Mouse (Mus musculus) forebrain, embryonic 10.5 days (tissue): ENCODE measurements around the gene Pced1b. TPM values are rescaled to one million over a fixed set of nuclear protein-coding genes. Genes with fewer than 3 reads are reported as not detected.

Experiments
- DNase-seq: peaks from one replicate; pipeline ENCODE4 v3.0.0-alpha.2; 2017; ENCODE audit warnings: low spot score; ENCODE audit errors: extremely low spot score
- H3K27ac ChIP-seq: fragments of 300-500 bp; sonication (generic); 2 replicates; pipeline ENCODE4 v1.5.1; 2016; ENCODE audit warnings: mild to moderate bottlenecking
- H3K27me3 ChIP-seq: fragments of 300-500 bp; sonication (generic); 2 replicates; pipeline ENCODE4 v1.6.1; 2016; ENCODE audit warnings: mild to moderate bottlenecking; ENCODE audit not compliant: poor library complexity, severe bottlenecking
- H3K36me3 ChIP-seq: fragments of 300-500 bp; sonication (generic); replicated peaks from 2 replicates; pipeline ENCODE4 v1.6.1; 2016; ENCODE audit warnings: mild to moderate bottlenecking, moderate library complexity
- H3K4me1 ChIP-seq: fragments of 300-500 bp; sonication (generic); 2 replicates; pipeline ENCODE4 v1.6.1; 2016
- H3K4me3 ChIP-seq: fragments of 300-500 bp; sonication (generic); 2 replicates; pipeline ENCODE4 v1.5.1; 2016; ENCODE audit warnings: mild to moderate bottlenecking, moderate library complexity
- H3K9me3 ChIP-seq: fragments of 300-500 bp; sonication (generic); 2 replicates; pipeline ENCODE4 v1.6.1; 2016; ENCODE audit warnings: mild to moderate bottlenecking, moderate library complexity
- WGBS: fragments of 180-500 bp; shearing (Covaris S2); methylation state at CpG from one replicate; pipeline ENCODE4 v1.1.7; 2016; 5-methylcytosine and 5-hydroxymethylcytosine counted together
- polyA plus RNA-seq: library from polyadenylated mRNA; unstranded; fragments of >200 nt; fragmentation: Nextera tagmentation; extraction: Ambion mirVana; gene quantifications from 2 replicates; pipeline ENCODE4 v1.2.1, GENCODE M21; 2016

Gene Pced1b
- polyA plus RNA-seq, 1 experiment from 2014 or later = 3.2 TPM

- H3K27ac ChIP-seq = no peak overlapping the region
Observed at GRCm38 (mm10) chr15:97310251-97310650, 63.3 kb downstream of the Pced1b start.

GRCm38 (mm10) chr15:97311211-97311610 lies 64.3 kb downstream of the Pced1b start:
- DNase-seq = no peak
- no peaks in the 10 kb centered on the region for H3K9me3 ChIP-seq
- no peaks in the 10 kb centered on the region for H3K36me3 ChIP-seq
- no peaks in the 10 kb centered on the region for H3K27me3 ChIP-seq
- WGBS = 92% methylated on average over 7 of the region's 7 CpGs
- H3K4me1 ChIP-seq = peaks cover 11% of the 10 kb centered on the region; the same call in 1 of the 2 replicates
- no peak overlapping the region for H3K4me3 ChIP-seq
- H3K27ac ChIP-seq = no peak overlapping the region

More at GRCm38 (mm10) chr15:97310251-97310650, 63.3 kb downstream of the Pced1b start:
- no peak overlapping the region for H3K4me3 ChIP-seq
- H3K36me3 ChIP-seq = no peaks in the 10 kb centered on the region
- peaks cover 9% of the 10 kb centered on the region; the same call in 1 of the 2 replicates for H3K4me1 ChIP-seq
- WGBS = 88% methylated on average over 9 of the region's 9 CpGs
- no peak for DNase-seq
- H3K9me3 ChIP-seq = no peaks in the 10 kb centered on the region
- H3K27me3 ChIP-seq = no peaks in the 10 kb centered on the region

- no peak for DNase-seq
- Histone ChIP-seq H3K4me3 (no peak overlapping the region), H3K27ac (no peak overlapping the region), H3K4me1 (peaks cover 11% of the 10 kb centered on the region; the same call in 1 of the 2 replicates), H3K27me3 (no peaks in the 10 kb centered on the region), H3K9me3 (no peaks in the 10 kb centered on the region), H3K36me3 (no peaks in the 10 kb centered on the region)
- 91% methylated on average over 8 of the region's 8 CpGs for WGBS
Observed at GRCm38 (mm10) chr15:97311937-97312336, 65.0 kb downstream of the Pced1b start.

GRCm38 (mm10) chr15:97314720-97315421 lies 68.0 kb downstream of the Pced1b start:
- Histone ChIP-seq H3K27ac (no peak overlapping the region), H3K4me1 (peaks cover 11% of the 10 kb centered on the region; the same call in 1 of the 2 replicates), H3K36me3 (no peaks in the 10 kb centered on the region), H3K4me3 (no peak overlapping the region), H3K9me3 (peaks cover 7% of the 10 kb centered on the region; the same call in 1 of the 2 replicates), H3K27me3 (no peaks in the 10 kb centered on the region)
- DNase-seq = no peak
- 73% methylated on average over 14 of the region's 14 CpGs for WGBS

GRCm38 (mm10) chr15:97315422-97315757 lies 68.5 kb downstream of the Pced1b start:
- no peak overlapping the region for H3K27ac ChIP-seq
- H3K4me1 ChIP-seq = peaks cover 11% of the 10 kb centered on the region; the same call in 1 of the 2 replicates
- H3K27me3 ChIP-seq = no peaks in the 10 kb centered on the region
- H3K9me3 ChIP-seq = peaks cover 7% of the 10 kb centered on the region; the same call in 1 of the 2 replicates
- no peaks in the 10 kb centered on the region for H3K36me3 ChIP-seq
- 85% methylated on average over 9 of the region's 9 CpGs for WGBS
- no peak for DNase-seq
- no peak overlapping the region for H3K4me3 ChIP-seq

GRCm38 (mm10) chr15:97318365-97319001 lies 71.6 kb downstream of the Pced1b start:
- no peak for DNase-seq

GRCm38 (mm10) chr15:97322821-97323220 lies 75.9 kb downstream of the Pced1b start:
- WGBS = 83% methylated on average over 5 of the region's 5 CpGs

More at GRCm38 (mm10) chr15:97318365-97319001, 71.6 kb downstream of the Pced1b start:
- H3K4me3 ChIP-seq = no peak overlapping the region
- H3K27ac ChIP-seq = no peak overlapping the region
- H3K27me3 ChIP-seq = no peaks in the 10 kb centered on the region
- peaks cover 9% of the 10 kb centered on the region; the same call in 1 of the 2 replicates for H3K9me3 ChIP-seq
- no peaks in the 10 kb centered on the region for H3K36me3 ChIP-seq
- H3K4me1 ChIP-seq = peaks cover 11% of the 10 kb centered on the region; the same call in 1 of the 2 replicates
- 91% methylated on average over 21 of the region's 21 CpGs for WGBS

GRCm38 (mm10) chr15:97323466-97323865 lies 76.6 kb downstream of the Pced1b start:
- Histone ChIP-seq H3K27ac (no peak overlapping the region), H3K27me3 (no peaks in the 10 kb centered on the region), H3K4me1 (no peaks in the 10 kb centered on the region), H3K4me3 (no peak overlapping the region), H3K9me3 (peaks cover 10% of the 10 kb centered on the region; the same call in 1 of the 2 replicates), H3K36me3 (no peaks in the 10 kb centered on the region)
- 71% methylated on average over 24 of the region's 24 CpGs for WGBS
- no peak for DNase-seq

More at GRCm38 (mm10) chr15:97322821-97323220, 75.9 kb downstream of the Pced1b start:
- H3K4me3 ChIP-seq = no peak overlapping the region
- H3K4me1 ChIP-seq = no peaks in the 10 kb centered on the region
- no peak for DNase-seq
- H3K27me3 ChIP-seq = no peaks in the 10 kb centered on the region
- H3K27ac ChIP-seq = no peak overlapping the region
- peaks cover 11% of the 10 kb centered on the region; the same call in 1 of the 2 replicates for H3K9me3 ChIP-seq
- H3K36me3 ChIP-seq = no peaks in the 10 kb centered on the region

GRCm38 (mm10) chr15:97324311-97324710 lies 77.4 kb downstream of the Pced1b start:
- Histone ChIP-seq H3K36me3 (no peaks in the 10 kb centered on the region), H3K4me1 (no peaks in the 10 kb centered on the region), H3K27me3 (no peaks in the 10 kb centered on the region), H3K4me3 (no peak overlapping the region), H3K27ac (no peak overlapping the region), H3K9me3 (peaks cover 10% of the 10 kb centered on the region; the same call in 1 of the 2 replicates)
- WGBS = 78% methylated on average over 9 of the region's 9 CpGs
- no peak for DNase-seq

- WGBS = 71% methylated on average over 18 of the region's 18 CpGs
- H3K36me3 ChIP-seq = no peaks in the 10 kb centered on the region
- peaks cover 10% of the 10 kb centered on the region; the same call in 1 of the 2 replicates for H3K9me3 ChIP-seq
- no peak overlapping the region for H3K4me3 ChIP-seq
- H3K27ac ChIP-seq = no peak overlapping the region
- H3K4me1 ChIP-seq = no peaks in the 10 kb centered on the region
- H3K27me3 ChIP-seq = no peaks in the 10 kb centered on the region
- peak; percentile 36 for DNase-seq
Observed at GRCm38 (mm10) chr15:97327500-97328081, 80.7 kb downstream of the Pced1b start.

GRCm38 (mm10) chr15:97332582-97332981 lies 85.7 kb downstream of the Pced1b start:
- Histone ChIP-seq H3K4me3 (no peak overlapping the region), H3K4me1 (no peaks in the 10 kb centered on the region), H3K27me3 (no peaks in the 10 kb centered on the region), H3K27ac (no peak overlapping the region), H3K36me3 (no peaks in the 10 kb centered on the region), H3K9me3 (peaks cover 6% of the 10 kb centered on the region; the same call in 1 of the 2 replicates)
- 83% methylated on average over 9 of the region's 9 CpGs for WGBS
- no peak for DNase-seq

GRCm38 (mm10) chr15:97337636-97338352 lies 90.9 kb downstream of the Pced1b start:
- Histone ChIP-seq H3K27ac (peak overlapping the region; percentile 27; the same call in 1 of the 2 replicates), H3K4me1 (peaks cover 17% of the 10 kb centered on the region), H3K36me3 (no peaks in the 10 kb centered on the region), H3K27me3 (no peaks in the 10 kb centered on the region), H3K9me3 (peaks cover 27% of the 10 kb centered on the region), H3K4me3 (peak overlapping the region; percentile 44)
- 36% methylated on average over 14 of the region's 14 CpGs for WGBS
- peak; percentile 30 for DNase-seq
